Mouse (Mus musculus) heart, postnatal 10 days (tissue): ENCODE measurements around the gene Lrch1. TPM values are rescaled to one million over a fixed set of nuclear protein-coding genes. Genes with fewer than 3 reads are reported as not detected.
A peak's percentile ranks its signal among the peaks of the same experiment; 100 is the strongest.

Experiments used
- DNase-seq, 2 experiments: peaks; one replicate each; pipeline ENCODE4 v3.0.0; 2021
- intact Hi-C: fragments of 180-260 bp; cut with DNase I; formaldehyde crosslinking; loops from one replicate; pipeline ENCODE4 v1.15.1; 2025
- total RNA-seq, 2 experiments: library from RNA; stranded (reverse); gene quantifications; 2 replicates each; pipeline ENCODE4 v1.2.3; 2021

Lrch1 gene
- total RNA-seq, 2 experiments from 2014 or later = 19.6 to 20.5 TPM

- intact Hi-C loops = no loop called here
- no peak for DNase-seq
Observed at GRCm38 (mm10) chr14:74831050-74831449, 116.6 kb downstream of the Lrch1 start.

DNA sequence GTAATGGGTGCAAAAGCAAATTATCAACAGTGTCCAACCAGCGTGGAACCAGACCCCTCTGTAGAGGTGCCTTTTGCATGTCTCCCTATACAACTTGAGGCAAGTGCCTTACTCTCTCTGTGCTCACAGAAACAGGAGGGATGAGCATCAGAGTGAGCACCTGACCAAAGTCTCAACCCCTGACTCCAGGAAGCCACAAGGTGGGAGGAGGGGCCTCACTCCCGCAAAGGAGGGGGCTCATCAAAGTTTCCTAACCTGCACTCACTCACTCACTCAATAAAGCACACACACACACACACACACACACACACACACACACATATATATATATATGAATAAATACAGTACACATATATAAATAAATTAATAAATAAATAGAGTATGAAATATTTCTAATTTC, 117.1 kb downstream of the Lrch1 start:
- DNase-seq = no peak
- intact Hi-C loops = no loop called here

- no peak for DNase-seq
- intact Hi-C loops = loop anchor here (5.0 kb wide), 1 partner anchor 124 kb away; the partner anchor contains the start of gene Lrch1
Observed at GRCm38 (mm10) chr14:74822757-74823680, 124.7 kb downstream of the Lrch1 start.

GRCm38 (mm10) chr14:74822048-74822447, 125.6 kb downstream of the Lrch1 start:
- intact Hi-C loops = loop anchor here (5.0 kb wide), 1 partner anchor 125 kb away; the partner anchor contains the start of gene Lrch1

DNA sequence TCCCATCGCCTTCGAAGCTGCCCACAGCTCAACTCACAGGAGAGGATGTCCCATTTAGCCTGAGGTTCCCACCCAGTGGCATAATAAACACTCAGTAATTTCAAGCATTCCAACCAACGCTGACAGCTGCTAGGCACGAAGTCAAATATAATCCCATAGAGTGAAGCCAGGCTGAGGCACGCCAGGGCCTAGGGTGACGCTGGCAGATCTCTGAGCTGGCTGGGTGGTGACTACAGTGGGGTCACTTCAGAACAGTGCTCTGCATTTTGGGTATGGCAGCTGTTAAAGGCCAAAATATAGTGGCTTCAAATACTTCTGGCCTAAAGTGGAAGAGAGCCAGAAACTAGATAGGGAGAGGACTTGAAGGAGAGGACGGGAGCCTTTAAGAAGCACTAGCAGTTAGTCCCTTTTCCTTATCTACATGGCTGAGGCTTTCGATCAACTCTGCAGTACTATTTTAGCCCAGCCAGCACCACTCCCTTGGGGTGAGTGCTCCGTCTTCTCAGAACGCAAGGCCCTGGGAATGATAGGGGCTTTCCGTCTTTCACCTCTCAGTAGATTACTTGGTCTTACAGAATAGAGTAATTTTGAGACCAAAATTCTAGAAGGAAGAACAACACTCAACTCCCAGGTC, 127.4 kb downstream of the Lrch1 start:
- DNase-seq = peak; percentile 75 to 78
- intact Hi-C loops = loop anchor here (5.0 kb wide), 1 partner anchor 127 kb away; the partner anchor contains the start of gene Lrch1

More at GRCm38 (mm10) chr14:74822048-74822447, 125.6 kb downstream of the Lrch1 start:
- DNase-seq = no peak

DNA sequence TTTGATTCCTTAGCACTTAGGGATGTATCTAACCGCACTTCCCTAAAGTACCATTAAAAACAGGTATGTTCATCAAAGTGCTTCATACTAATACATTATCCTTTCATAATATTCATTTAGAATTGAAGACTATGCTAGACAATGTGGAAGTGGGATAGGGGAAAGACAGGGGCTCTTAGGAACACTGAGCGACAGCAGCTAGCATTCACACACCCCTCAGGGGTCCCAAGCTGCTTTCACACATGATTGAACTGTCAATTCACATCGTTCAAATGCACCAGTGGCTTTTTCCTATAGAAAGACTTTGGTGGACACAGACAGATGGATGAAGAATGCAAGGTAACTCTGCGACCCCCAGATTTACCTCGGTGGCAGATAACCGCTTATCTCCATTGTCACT, 131.0 kb downstream of the Lrch1 start:
- no peak for DNase-seq
- intact Hi-C loops = no loop called here

- no peak for DNase-seq
- intact Hi-C loops = no loop called here
Observed at GRCm38 (mm10) chr14:74814848-74815789, 132.6 kb downstream of the Lrch1 start.

GRCm38 (mm10) chr14:74811617-74812016, 136.1 kb downstream of the Lrch1 start:
- no peak for DNase-seq

DNA sequence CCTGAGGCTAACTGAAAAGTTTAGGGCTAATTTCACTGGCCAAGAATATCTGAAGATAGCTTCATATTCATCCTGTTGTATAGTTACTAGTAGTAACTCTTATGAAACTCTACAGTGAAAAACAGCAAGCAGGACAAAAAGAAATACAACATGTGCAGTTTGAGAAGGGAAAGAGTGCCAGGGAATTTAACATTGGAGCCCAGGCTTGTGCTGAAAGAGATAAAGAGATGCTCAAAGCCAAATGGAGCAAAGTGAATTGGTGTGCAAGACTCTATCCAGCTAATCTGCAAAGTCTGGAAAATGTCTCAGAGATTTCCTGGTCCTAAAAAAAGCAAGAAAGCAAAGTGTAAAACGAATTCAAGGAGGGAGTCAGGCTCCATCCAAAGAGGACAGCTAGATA, 145.7 kb downstream of the Lrch1 start:
- intact Hi-C loops = no loop called here
- DNase-seq = peak in 1 of 2 experiments; percentile 30

More at GRCm38 (mm10) chr14:74811617-74812016, 136.1 kb downstream of the Lrch1 start:
- intact Hi-C loops = no loop called here

DNA sequence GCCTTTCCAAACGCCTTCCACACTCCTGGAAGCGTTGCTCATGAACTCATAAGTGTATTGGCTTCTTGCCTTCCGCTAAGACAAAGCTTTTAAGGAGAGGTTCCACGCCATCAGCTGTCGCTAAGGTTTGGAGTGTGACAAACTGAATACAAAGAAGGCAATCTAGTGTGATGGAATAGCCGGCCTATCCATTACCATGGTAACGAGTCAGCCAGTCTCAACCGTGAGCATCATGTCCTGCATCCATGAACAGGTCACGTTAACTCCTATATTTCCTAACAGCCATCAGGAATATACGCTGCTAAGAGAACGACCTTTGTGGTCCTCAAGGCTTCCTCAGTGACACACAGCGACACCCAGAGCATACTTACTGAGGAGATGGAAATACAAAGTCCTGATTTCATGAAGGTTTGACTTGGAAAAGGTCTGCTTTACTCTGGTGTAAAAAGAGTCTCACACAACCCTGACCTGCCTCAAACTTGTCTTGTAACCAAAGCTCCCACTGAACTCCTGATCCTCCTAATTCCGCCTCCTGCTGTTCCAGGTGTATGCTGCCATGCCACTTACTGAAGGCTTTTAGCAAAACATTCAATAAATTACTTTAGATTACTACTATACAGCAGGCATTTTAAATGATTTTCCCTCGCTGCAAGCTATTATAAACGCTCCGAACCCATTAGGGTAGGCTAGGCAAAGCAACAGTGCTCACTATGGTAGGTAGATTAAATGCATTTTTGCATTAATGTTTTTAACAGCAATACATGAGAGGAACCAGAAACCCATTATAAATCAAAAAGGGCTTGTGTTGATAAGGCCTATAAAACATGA, 149.4 kb downstream of the Lrch1 start:
- intact Hi-C loops = no loop called here
- no peak for DNase-seq

DNA sequence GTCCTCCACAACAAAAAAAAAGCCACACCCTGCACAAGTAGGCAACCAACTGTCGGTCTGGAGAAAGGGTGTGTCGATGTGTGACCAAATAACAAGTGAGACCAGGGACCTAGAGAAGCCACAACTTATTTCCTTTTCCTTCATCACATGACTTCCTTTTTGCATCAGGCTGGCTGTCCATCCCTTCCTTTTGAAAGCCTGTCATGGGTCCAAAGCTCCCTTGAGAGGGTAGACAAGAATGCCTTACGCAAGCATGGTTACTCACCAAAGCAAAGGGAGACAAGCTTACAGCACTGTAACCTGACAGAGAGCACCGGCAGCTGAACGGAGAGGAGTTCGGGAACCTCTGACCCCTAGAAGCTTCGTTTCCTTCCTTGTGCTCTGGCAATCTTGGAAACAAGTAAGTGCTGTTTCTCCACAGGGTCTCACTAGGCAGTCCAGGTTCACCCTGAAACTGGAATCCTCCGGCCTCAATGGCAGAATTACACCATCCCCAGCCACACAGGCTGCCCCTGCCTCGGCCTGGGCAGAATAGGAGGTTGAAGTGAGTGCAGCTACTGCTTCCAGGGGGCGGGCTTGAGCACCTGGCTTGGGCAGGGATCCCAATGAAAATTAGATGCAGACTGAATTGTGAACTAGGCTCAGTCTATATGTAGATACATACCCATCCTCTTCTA, 150.2 kb downstream of the Lrch1 start:
- intact Hi-C loops = no loop called here
- no peak for DNase-seq

DNA sequence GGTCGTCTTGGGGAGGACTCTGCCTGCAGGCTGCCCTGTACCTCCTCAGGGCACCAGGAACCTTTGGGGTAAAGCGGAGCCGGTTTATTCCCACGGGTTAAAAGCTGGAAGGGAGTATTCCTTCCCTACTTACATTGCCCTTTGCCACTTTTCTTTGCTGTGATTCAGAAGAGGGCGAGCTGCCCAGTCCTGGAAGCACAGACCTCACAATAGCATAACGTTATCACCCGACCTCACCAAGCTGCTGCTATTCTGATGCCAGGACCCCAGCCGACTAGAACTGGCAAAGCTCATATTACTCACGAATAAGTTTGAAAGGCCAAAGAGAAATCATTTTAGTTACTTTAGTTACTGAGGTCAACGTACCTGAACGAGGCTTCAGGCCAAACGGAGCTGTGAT, 152.7 kb downstream of the Lrch1 start:
- DNase-seq = peak; percentile 62 to 69
- intact Hi-C loops = loop anchor here (5.0 kb wide), 1 partner anchor 152 kb away; the partner anchor contains the start of gene Lrch1

- intact Hi-C loops = loop anchor here (5.0 kb wide), 1 partner anchor 155 kb away; the partner anchor contains the start of gene Lrch1
- no peak for DNase-seq
Observed at GRCm38 (mm10) chr14:74792793-74793192, 154.9 kb downstream of the Lrch1 start.

DNA sequence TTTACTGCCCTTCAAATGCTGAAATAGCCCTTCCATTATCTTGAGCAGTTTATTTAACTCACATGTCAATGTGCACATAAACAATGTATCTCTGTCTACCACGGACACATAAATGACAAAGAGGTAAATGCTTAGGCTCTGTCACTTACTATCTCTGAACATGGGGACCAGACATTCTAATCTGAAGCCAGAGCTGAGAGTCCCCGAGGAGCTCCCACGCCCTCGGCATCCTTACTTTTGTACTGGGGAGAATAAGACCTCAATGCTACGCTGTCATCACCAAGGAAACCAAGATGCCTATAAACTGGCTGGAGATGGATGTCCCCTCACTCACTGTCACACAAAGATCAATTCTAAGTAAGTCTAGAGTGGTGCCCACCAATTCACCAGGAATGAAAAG, 157.1 kb downstream of the Lrch1 start:
- DNase-seq = no peak
- intact Hi-C loops = loop anchor here (5.0 kb wide), 1 partner anchor 157 kb away; the partner anchor contains the start of gene Lrch1

DNA sequence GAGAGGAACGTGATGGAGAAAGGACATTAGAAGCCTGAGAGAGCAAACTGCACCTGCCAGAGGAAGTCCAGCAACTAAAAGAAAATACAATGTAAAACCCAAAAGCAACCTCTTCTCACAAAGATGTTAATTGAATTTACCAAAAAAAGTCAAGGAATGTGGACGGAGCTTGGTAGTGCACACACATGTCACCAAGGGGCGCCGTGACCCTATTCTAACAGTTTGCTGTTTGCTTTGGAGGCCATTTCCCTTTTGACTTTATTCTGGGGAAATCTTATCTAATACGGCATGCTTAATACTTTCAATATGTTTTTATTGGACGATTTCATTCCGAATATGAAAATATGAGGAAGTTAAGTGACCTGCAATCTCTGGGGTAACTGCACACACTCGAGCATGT, 158.9 kb downstream of the Lrch1 start:
- peak in 1 of 2 experiments; percentile 46 for DNase-seq

GRCm38 (mm10) chr14:74787717-74788116, 160.0 kb downstream of the Lrch1 start:
- intact Hi-C loops = loop anchor here (5.0 kb wide), 1 partner anchor 205 kb away; no protein-coding TSS in a partner anchor
- no peak for DNase-seq

More for the DNA sequence above, 158.9 kb downstream of the Lrch1 start:
- intact Hi-C loops = loop anchor here (5.0 kb wide), 1 partner anchor 204 kb away; no protein-coding TSS in a partner anchor

- DNase-seq = no peak
- intact Hi-C loops = no loop called here
Observed at GRCm38 (mm10) chr14:74784243-74784934, 163.3 kb downstream of the Lrch1 start.

GRCm38 (mm10) chr14:74774046-74774619, 173.5 kb downstream of the Lrch1 start:
- no peak for DNase-seq
- intact Hi-C loops = no loop called here
